Mouse (Mus musculus): Measurements from ENCODE around the gene Bmp2k. TPM values are rescaled to one million over a fixed set of nuclear protein-coding genes. Genes with fewer than 3 reads are reported as not detected.

Gene Bmp2k
- polyA plus RNA-seq, 1 experiment: 5.9 TPM

DNA sequence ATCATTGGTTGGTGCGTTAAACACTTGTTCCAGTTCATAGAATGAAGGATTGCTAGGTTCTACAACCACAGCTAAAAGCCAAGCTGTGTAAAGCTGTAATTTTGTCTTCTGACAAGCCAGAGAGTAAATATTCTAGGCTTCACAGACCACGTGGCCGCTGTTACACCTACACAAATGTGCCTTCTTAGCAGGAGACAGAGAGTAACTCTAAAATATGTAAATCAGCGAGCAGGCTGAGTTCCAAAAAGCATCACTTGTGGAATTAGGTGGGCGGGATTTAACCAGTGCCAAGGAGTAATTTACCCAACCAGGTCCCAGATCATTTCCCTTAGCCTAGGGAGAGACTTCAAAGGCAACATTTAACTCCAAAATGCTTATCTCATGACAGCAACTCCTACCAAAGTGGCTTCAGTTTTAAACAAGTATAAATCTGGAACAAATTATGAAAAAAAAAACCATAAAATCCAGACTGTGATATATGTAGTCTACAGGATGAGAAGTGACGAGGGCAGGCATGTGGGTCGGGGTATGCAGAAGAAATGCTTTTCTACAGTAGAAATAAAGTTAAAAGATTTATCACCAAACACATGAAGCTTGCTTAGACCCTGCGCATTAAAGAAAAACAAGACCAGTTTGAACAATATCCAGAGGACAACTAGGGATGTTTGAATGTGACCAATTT, 35.1 kb upstream of the Bmp2k start:
- no peaks in the 10 kb centered on the region for H3K27me3 ChIP-seq (ENCODE audit: control insufficient read depth, insufficient read depth, insufficient read length)

DNA sequence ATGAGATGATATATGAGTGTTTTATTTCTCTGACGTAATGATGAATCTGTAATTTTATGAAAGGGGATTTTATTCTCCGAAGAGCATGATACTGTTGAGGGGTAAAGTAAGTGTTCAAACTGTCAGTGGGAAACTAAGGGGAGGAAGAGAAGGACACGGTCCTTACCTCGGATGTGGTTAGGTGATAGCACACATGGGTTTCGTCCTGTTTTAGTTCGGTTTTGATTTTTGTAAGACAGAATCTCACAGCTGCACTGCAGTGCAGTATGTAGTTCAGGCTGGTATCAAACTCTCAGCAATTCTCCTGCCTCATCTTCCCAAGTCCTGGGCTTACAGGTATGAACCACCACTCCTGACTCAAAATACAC, 34.6 kb upstream of the Bmp2k start:
- Histone ChIP-seq H3K4me3 (ENCODE audit: insufficient read depth, poor library complexity, severe bottlenecking) (no peak overlapping the region), H3K36me3 (ENCODE audit: control insufficient read depth, insufficient read depth) (no peaks in the 10 kb centered on the region), H3K27me3 (ENCODE audit: control insufficient read depth, insufficient read depth, insufficient read length) (no peaks in the 10 kb centered on the region), H3ac (ENCODE audit: control insufficient read depth, insufficient read length, low read depth) (no peak overlapping the region), H3K79me2 (ENCODE audit: control insufficient read depth, insufficient read depth) (no peaks in the 10 kb centered on the region), H3K79me3 (ENCODE audit: low read depth) (no peaks in the 10 kb centered on the region)
- TF ChIP-seq MYOD1 (IDR thresholded peaks at IDR 0.05; ENCODE audit: control insufficient read depth, insufficient read length, low read depth): no peak
- TF ChIP-seq MAX (IDR thresholded peaks at IDR 0.05): no peak
- no peak for TF ChIP-seq FOSL1 (IDR thresholded peaks at IDR 0.05; ENCODE audit: insufficient read depth, low read length, poor library complexity, severe bottlenecking)
- TF ChIP-seq MYOG (IDR thresholded peaks at IDR 0.05; ENCODE audit: control insufficient read depth, extremely low read depth, insufficient read length): no peak
- TF ChIP-seq USF1 (IDR thresholded peaks at IDR 0.05; ENCODE audit: low read depth): no peak
- TF ChIP-seq CTCF (IDR thresholded peaks at IDR 0.05; ENCODE audit: control insufficient read depth, insufficient read depth, insufficient read length): no peak
- TF ChIP-seq CEBPB (IDR thresholded peaks at IDR 0.05; ENCODE audit: low read depth): no peak

More for the DNA sequence above, 35.1 kb upstream of the Bmp2k start:
- H3K79me2 ChIP-seq (ENCODE audit: control insufficient read depth, insufficient read depth): no peaks in the 10 kb centered on the region
- H3K4me3 ChIP-seq (ENCODE audit: insufficient read depth, poor library complexity, severe bottlenecking): no peak overlapping the region
- H3ac ChIP-seq (ENCODE audit: control insufficient read depth, insufficient read length, low read depth): no peak overlapping the region
- TF ChIP-seq MAX (IDR thresholded peaks at IDR 0.05) (no peak), MYOD1 (IDR thresholded peaks at IDR 0.05; ENCODE audit: control insufficient read depth, insufficient read length, low read depth) (no peak), MYOG (IDR thresholded peaks at IDR 0.05; ENCODE audit: control insufficient read depth, extremely low read depth, insufficient read length) (no peak), CEBPB (IDR thresholded peaks at IDR 0.05; ENCODE audit: low read depth) (no peak)
- H3K79me3 ChIP-seq (ENCODE audit: low read depth): no peaks in the 10 kb centered on the region
- no peaks in the 10 kb centered on the region for H3K36me3 ChIP-seq (ENCODE audit: control insufficient read depth, insufficient read depth)

DNA sequence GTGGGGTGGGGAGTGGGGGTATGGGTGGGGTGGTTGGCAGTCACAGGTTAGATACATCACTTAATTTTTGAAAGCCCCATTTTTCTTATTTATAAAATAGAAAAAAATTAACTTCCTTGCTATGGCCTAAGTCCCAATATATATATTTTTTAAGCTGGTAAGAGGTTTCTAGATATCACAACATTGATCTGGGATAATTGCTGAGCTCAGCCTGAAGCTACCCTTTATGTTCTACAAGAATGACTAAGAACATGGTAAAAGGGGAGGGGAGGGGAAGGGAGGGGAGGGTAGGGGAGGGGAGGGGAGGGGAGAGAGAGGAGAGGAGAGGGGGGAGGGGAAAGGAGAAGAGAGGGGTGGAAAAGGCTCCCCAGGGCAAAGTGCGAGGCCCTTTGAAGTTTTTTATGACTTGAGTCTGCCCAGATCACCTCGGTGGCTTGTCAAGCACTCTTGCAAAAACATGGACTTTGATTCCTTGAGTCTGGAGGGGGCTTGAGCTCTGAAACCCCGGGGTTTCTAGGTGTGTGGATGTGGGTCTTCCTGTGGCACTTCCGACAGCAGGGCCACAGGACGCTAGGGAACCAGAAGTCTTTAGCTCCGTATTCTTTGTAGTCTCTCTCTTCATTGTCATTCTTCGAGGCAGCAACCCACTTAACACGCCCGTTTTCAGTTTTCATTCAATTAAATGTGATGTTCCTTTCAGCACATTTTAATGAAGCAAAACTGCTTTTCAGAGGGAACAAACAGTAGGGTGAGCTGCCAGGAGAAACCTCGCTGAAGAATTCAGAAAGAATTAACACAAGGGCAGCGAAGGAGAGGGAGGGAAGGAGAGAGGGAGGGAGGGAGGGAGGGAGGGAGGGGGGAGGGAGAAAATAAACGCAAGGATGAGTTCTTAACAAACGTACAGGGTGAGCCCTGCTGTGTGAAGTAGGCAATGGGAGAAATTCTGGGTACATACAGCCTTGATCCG, 33.1 kb upstream of the Bmp2k start:
- TF ChIP-seq USF1 (IDR thresholded peaks at IDR 0.05; ENCODE audit: low read depth): no peak
- TF ChIP-seq MAX (IDR thresholded peaks at IDR 0.05): no peak
- no peak for TF ChIP-seq CTCF (IDR thresholded peaks at IDR 0.05; ENCODE audit: control insufficient read depth, insufficient read depth, insufficient read length)
- no peak for TF ChIP-seq CEBPB (IDR thresholded peaks at IDR 0.05; ENCODE audit: low read depth)
- Histone ChIP-seq H3ac (ENCODE audit: control insufficient read depth, insufficient read length, low read depth) (no peak overlapping the region), H3K4me3 (ENCODE audit: insufficient read depth, poor library complexity, severe bottlenecking) (no peak overlapping the region), H3K27me3 (ENCODE audit: control insufficient read depth, insufficient read depth, insufficient read length) (no peaks in the 10 kb centered on the region), H3K79me2 (ENCODE audit: control insufficient read depth, insufficient read depth) (no peaks in the 10 kb centered on the region), H3K79me3 (ENCODE audit: low read depth) (no peaks in the 10 kb centered on the region), H3K36me3 (ENCODE audit: control insufficient read depth, insufficient read depth) (no peaks in the 10 kb centered on the region)

DNA sequence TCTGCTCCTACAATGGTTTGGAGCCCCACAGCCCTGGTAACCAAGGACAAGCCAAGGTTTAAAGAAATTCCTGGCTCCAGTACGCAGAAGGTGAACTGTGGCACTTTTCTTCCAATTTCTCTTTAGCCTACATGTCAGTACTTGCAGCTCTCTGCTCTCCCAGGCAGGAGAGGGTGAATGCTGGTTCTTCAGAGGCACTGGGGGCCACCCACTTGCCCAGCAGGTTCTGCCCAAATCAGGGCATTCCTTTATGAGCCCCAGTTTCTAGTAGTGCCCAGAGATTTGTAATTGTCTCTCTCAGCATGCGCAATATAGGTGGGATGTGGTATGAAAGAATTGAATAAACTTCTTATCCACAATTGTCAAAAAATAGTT, 32.5 kb upstream of the Bmp2k start:
- no peak for TF ChIP-seq CTCF (IDR thresholded peaks at IDR 0.05; ENCODE audit: control insufficient read depth, insufficient read depth, insufficient read length)
- TF ChIP-seq MYOD1 (IDR thresholded peaks at IDR 0.05; ENCODE audit: control insufficient read depth, insufficient read length, low read depth): no peak
- TF ChIP-seq MAX (IDR thresholded peaks at IDR 0.05): no peak
- TF ChIP-seq USF1 (IDR thresholded peaks at IDR 0.05; ENCODE audit: low read depth): no peak
- TF ChIP-seq MYOG (IDR thresholded peaks at IDR 0.05; ENCODE audit: control insufficient read depth, extremely low read depth, insufficient read length): no peak
- no peak for TF ChIP-seq CEBPB (IDR thresholded peaks at IDR 0.05; ENCODE audit: low read depth)
- no peak for TF ChIP-seq FOSL1 (IDR thresholded peaks at IDR 0.05; ENCODE audit: insufficient read depth, low read length, poor library complexity, severe bottlenecking)
- Histone ChIP-seq H3K27me3 (ENCODE audit: control insufficient read depth, insufficient read depth, insufficient read length) (no peaks in the 10 kb centered on the region), H3K4me3 (ENCODE audit: insufficient read depth, poor library complexity, severe bottlenecking) (no peak overlapping the region), H3K79me3 (ENCODE audit: low read depth) (no peaks in the 10 kb centered on the region), H3ac (ENCODE audit: control insufficient read depth, insufficient read length, low read depth) (no peak overlapping the region), H3K79me2 (ENCODE audit: control insufficient read depth, insufficient read depth) (no peaks in the 10 kb centered on the region), H3K36me3 (ENCODE audit: control insufficient read depth, insufficient read depth) (no peaks in the 10 kb centered on the region)

DNA sequence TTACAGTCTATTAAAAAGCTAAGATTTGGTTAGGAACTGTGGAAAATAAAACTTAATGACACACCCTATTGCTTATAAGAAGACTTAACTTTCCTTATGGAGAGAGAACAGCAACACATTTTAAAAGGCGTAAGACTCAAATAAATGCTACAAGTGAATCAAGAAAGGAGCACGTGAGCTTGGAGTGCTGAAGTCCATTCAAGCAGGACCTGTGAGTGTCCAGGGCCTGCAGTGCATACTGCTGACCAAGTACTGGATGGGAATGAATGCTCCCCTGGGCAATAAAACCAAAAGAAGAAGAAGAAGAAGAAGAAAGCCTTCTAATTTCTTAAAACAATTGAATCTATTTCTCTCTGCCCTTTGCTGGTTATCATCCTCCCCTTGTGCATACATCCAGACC, 32.0 kb upstream of the Bmp2k start:
- no peak for TF ChIP-seq USF1 (IDR thresholded peaks at IDR 0.05; ENCODE audit: low read depth)
- no peak for TF ChIP-seq CTCF (IDR thresholded peaks at IDR 0.05; ENCODE audit: control insufficient read depth, insufficient read depth, insufficient read length)
- TF ChIP-seq MAX (IDR thresholded peaks at IDR 0.05): no peak
- TF ChIP-seq CEBPB (IDR thresholded peaks at IDR 0.05; ENCODE audit: low read depth): no peak
- no peak for TF ChIP-seq MYOG (IDR thresholded peaks at IDR 0.05; ENCODE audit: control insufficient read depth, extremely low read depth, insufficient read length)
- TF ChIP-seq MYOD1 (IDR thresholded peaks at IDR 0.05; ENCODE audit: control insufficient read depth, insufficient read length, low read depth): no peak
- no peak for TF ChIP-seq FOSL1 (IDR thresholded peaks at IDR 0.05; ENCODE audit: insufficient read depth, low read length, poor library complexity, severe bottlenecking)
- no peaks in the 10 kb centered on the region for H3K79me3 ChIP-seq (ENCODE audit: low read depth)
- no peaks in the 10 kb centered on the region for H3K27me3 ChIP-seq (ENCODE audit: control insufficient read depth, insufficient read depth, insufficient read length)

More for the DNA sequence above, 32.0 kb upstream of the Bmp2k start:
- Histone ChIP-seq H3K4me3 (ENCODE audit: insufficient read depth, poor library complexity, severe bottlenecking) (no peak overlapping the region), H3K79me2 (ENCODE audit: control insufficient read depth, insufficient read depth) (no peaks in the 10 kb centered on the region), H3K36me3 (ENCODE audit: control insufficient read depth, insufficient read depth) (no peaks in the 10 kb centered on the region), H3ac (ENCODE audit: control insufficient read depth, insufficient read length, low read depth) (no peak overlapping the region)

Data from C2C12 (cell line).